Mouse (Mus musculus): Measurements from ENCODE around the gene Gata1.

GRCm38 (mm10) chrX:7945618-7946017, 32.3 kb downstream of the Gata1 start:
- TF ChIP-seq GATA1 (IDR thresholded peaks at IDR 0.05; ENCODE audit: low read length) (no peak), TAL1 (IDR thresholded peaks at IDR 0.05; ENCODE audit: low read length) (no peak)

Measured in erythroblast, embryonic 14.5 days (primary cell).